Mouse (Mus musculus) stomach, embryonic 14.5 days (tissue): ENCODE data around the gene Pigr. TPM values are rescaled to one million over a fixed set of nuclear protein-coding genes. Genes with fewer than 3 reads are reported as not detected.

Experiments used
- ATAC-seq: fragments of 200-750 bp; cut with Nextera tagmentation; 2 replicates; pipeline ENCODE4 v1.8.0; 2017; ENCODE audit warnings: low read depth, moderate TSS enrichment; ENCODE audit not compliant: insufficient number of reproducible peaks, insufficient read depth, low FRiP score
- H3K27ac ChIP-seq: fragments of 300-500 bp; sonication (generic); 2 replicates; pipeline ENCODE4 v1.5.1; 2014; ENCODE audit warnings: mild to moderate bottlenecking, low read length, moderate library complexity, mixed read lengths
- H3K27me3 ChIP-seq: fragments of 300-500 bp; sonication (generic); 2 replicates; pipeline ENCODE4 v1.6.1; 2014; ENCODE audit warnings: low read length, control low read depth, mixed read lengths; ENCODE audit not compliant: control insufficient read depth, insufficient read depth
- H3K36me3 ChIP-seq: fragments of 300-500 bp; sonication (generic); 2 replicates; pipeline ENCODE4 v1.6.1; 2014; ENCODE audit warnings: mild to moderate bottlenecking, control low read depth, low read length, moderate library complexity, mixed read lengths; ENCODE audit not compliant: control insufficient read depth, insufficient read depth
- H3K4me1 ChIP-seq: fragments of 300-500 bp; sonication (generic); 2 replicates; pipeline ENCODE4 v1.6.1; 2014; ENCODE audit warnings: low read length, control low read depth, mixed read lengths; ENCODE audit not compliant: control insufficient read depth, insufficient read depth
- H3K4me2 ChIP-seq: fragments of 300-500 bp; sonication (generic); replicated peaks from 2 replicates; pipeline ENCODE4 v1.6.1; 2014; ENCODE audit warnings: low read depth, low read length, control low read depth
- H3K4me3 ChIP-seq: fragments of 300-500 bp; sonication (generic); 2 replicates; pipeline ENCODE4 v1.5.1; 2014; ENCODE audit warnings: low read depth, low read length, control low read depth
- H3K9ac ChIP-seq: fragments of 300-500 bp; sonication (generic); replicated peaks from 2 replicates; pipeline ENCODE4 v1.6.1; 2014; ENCODE audit warnings: low read depth, mild to moderate bottlenecking, control low read depth, low read length, moderate library complexity, mixed read lengths
- H3K9me3 ChIP-seq: fragments of 300-500 bp; sonication (generic); 2 replicates; pipeline ENCODE4 v1.6.1; 2016; ENCODE audit warnings: low read depth, low read length, control low read depth; ENCODE audit not compliant: control insufficient read depth
- WGBS: fragments of 180-500 bp; shearing (Covaris S2); extraction: QIAGEN DNeasy Blood & Tissue Kit; methylation state at CpG from one replicate; pipeline ENCODE4 v1.1.7; 2014; 5-methylcytosine and 5-hydroxymethylcytosine counted together
- polyA plus RNA-seq: library from polyadenylated mRNA; unstranded; fragments of >200 nt; fragmentation: Nextera tagmentation; extraction: Ambion mirVana; gene quantifications from 2 replicates; pipeline ENCODE4 v1.2.1, GENCODE M21; 2014

The Pigr gene
- polyA plus RNA-seq, 1 experiment from 2014 or later, result not detected

GRCm38 (mm10) chr1:130857456-130857855, 31.0 kb downstream of the Pigr start:
- Histone ChIP-seq H3K27me3 (no peaks in the 10 kb centered on the region), H3K4me2 (no peak overlapping the region), H3K4me1 (no peaks in the 10 kb centered on the region), H3K27ac (no peak overlapping the region), H3K9ac (no peak overlapping the region), H3K9me3 (no peaks in the 10 kb centered on the region), H3K36me3 (no peaks in the 10 kb centered on the region), H3K4me3 (no peak overlapping the region)
- WGBS, result 75% methylated on average over 4 of the region's 4 CpGs
- no peak for ATAC-seq

GRCm38 (mm10) chr1:130864238-130864637, 37.8 kb downstream of the Pigr start:
- no peak overlapping the region for H3K9ac ChIP-seq
- 78% methylated on average over 4 of the region's 4 CpGs for WGBS
- ATAC-seq, result no peak
- no peak overlapping the region for H3K4me2 ChIP-seq
- no peaks in the 10 kb centered on the region for H3K27me3 ChIP-seq
- no peaks in the 10 kb centered on the region for H3K36me3 ChIP-seq
- H3K9me3 ChIP-seq, result no peaks in the 10 kb centered on the region
- H3K4me1 ChIP-seq, result no peaks in the 10 kb centered on the region
- H3K27ac ChIP-seq, result no peak overlapping the region
- no peak overlapping the region for H3K4me3 ChIP-seq

DNA sequence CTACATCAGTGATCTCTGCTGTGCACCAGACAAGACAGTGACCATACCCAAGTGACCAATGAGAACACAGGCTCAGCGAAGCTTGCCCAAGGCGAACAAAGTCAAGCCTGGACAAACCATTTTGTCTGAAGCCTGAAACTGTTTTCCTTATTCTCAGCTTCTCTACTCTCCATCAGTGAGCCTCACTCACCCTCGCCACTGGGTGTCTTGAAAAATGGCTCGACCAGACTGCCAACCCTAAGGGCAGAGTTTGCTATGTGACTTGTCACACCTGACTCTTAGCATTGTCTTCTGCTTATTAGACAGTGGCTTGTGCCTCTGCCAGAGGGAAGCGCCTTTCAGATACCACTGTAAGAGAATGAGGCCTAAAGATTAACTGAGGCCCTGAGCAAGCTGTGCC, 38.3 kb downstream of the Pigr start:
- Histone ChIP-seq H3K9me3 (no peaks in the 10 kb centered on the region), H3K27ac (no peak overlapping the region), H3K9ac (no peak overlapping the region), H3K4me1 (no peaks in the 10 kb centered on the region), H3K27me3 (no peaks in the 10 kb centered on the region), H3K4me3 (no peak overlapping the region), H3K36me3 (no peaks in the 10 kb centered on the region), H3K4me2 (no peak overlapping the region)
- ATAC-seq, result no peak
- WGBS, result 93% methylated on average over 5 of the region's 5 CpGs

- Histone ChIP-seq H3K4me2 (no peak within 1 kb of the TSS), H3K9me3 (no peaks in the 10 kb centered on the region), H3K27me3 (no peaks in the 10 kb centered on the region), H3K36me3 (no peaks in the 10 kb centered on the region), H3K9ac (no peak within 1 kb of the TSS), H3K4me3 (no peak within 1 kb of the TSS), H3K27ac (no peak within 1 kb of the TSS), H3K4me1 (no peaks in the 10 kb centered on the region)
- no peak for ATAC-seq
- WGBS, result 83% methylated on average over 7 of the region's 7 CpGs
Observed at GRCm38 (mm10) chr1:130865541-130866221, 39.2 kb downstream of the Pigr start, which contains the start of gene Fcmr. Gene Fcmr (plus strand): TSS chr1:130865669.

DNA sequence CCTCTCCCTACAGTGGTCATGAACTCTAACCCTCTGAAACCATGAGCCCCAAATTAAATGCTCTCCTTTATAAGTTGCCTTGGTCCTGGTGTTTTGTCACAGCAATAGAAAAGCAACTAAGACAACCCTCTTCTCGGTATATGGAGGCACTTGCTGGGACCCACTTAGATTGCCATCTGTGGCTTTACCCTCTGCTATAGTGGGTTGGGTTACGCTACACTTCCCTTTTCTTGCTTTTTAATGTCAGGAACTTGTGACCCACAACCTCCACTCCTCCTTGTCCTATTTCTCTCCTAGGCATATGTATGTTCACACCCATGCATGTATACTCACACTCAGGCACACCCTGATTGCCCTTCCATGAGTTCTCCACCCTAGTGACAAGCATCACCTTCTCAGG, 46.4 kb downstream of the Pigr start:
- Histone ChIP-seq H3K4me3 (no peak overlapping the region), H3K36me3 (no peaks in the 10 kb centered on the region), H3K9ac (no peak overlapping the region), H3K27ac (no peak overlapping the region), H3K9me3 (no peaks in the 10 kb centered on the region), H3K4me1 (no peaks in the 10 kb centered on the region), H3K27me3 (no peaks in the 10 kb centered on the region), H3K4me2 (no peak overlapping the region)
- 89% methylated on average over 2 of the region's 2 CpGs for WGBS
- ATAC-seq, result no peak

- H3K27ac ChIP-seq, result no peak overlapping the region
- H3K36me3 ChIP-seq, result no peaks in the 10 kb centered on the region
- no peak for ATAC-seq
- 42% methylated on average over 3 of the region's 3 CpGs for WGBS
- H3K4me2 ChIP-seq, result no peak overlapping the region
- H3K9ac ChIP-seq, result no peak overlapping the region
- H3K9me3 ChIP-seq, result no peaks in the 10 kb centered on the region
- H3K4me3 ChIP-seq, result no peak overlapping the region
- no peaks in the 10 kb centered on the region for H3K27me3 ChIP-seq
- H3K4me1 ChIP-seq, result 0 out of 2 replicates have a peak, but pooled peaks cover 4% of the 10 kb centered on the region
Observed at GRCm38 (mm10) chr1:130875139-130875538, 48.7 kb downstream of the Pigr start.

DNA sequence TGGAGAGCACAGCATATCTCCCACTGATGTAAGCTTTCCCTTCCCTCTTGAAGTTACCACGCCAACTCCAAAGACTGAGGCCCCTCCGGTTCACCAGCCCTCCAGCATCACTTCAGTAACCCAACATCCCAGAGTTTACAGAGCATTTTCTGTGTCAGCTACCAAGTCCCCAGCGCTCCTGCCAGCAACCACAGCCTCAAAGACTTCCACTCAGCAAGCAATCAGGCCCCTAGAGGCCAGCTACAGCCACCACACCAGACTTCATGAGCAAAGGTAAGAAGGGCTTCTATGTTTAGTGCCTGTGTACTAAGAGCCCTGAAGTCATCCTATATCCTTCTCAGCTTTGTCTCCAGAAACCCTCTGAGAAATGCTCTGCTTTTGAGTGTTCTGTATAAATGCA, 49.4 kb downstream of the Pigr start:
- Histone ChIP-seq H3K27me3 (no peaks in the 10 kb centered on the region), H3K27ac (no peak overlapping the region), H3K4me2 (no peak overlapping the region), H3K9me3 (no peaks in the 10 kb centered on the region), H3K4me1 (0 out of 2 replicates have a peak, but pooled peaks cover 4% of the 10 kb centered on the region), H3K4me3 (no peak overlapping the region), H3K9ac (no peak overlapping the region), H3K36me3 (no peaks in the 10 kb centered on the region)
- ATAC-seq, result no peak
- 70% methylated on average over 3 of the region's 3 CpGs for WGBS

- Histone ChIP-seq H3K27ac (no peak overlapping the region), H3K4me1 (0 out of 2 replicates have a peak, but pooled peaks cover 4% of the 10 kb centered on the region), H3K27me3 (no peaks in the 10 kb centered on the region), H3K4me3 (no peak overlapping the region), H3K9me3 (no peaks in the 10 kb centered on the region), H3K36me3 (no peaks in the 10 kb centered on the region), H3K4me2 (no peak overlapping the region), H3K9ac (no peak overlapping the region)
- 22% methylated on average over 3 of the region's 3 CpGs for WGBS
- no peak for ATAC-seq
Observed at GRCm38 (mm10) chr1:130876931-130877509, 50.5 kb downstream of the Pigr start.
